Comparison of ENCODE assay signal across 8 mouse cellular contexts in the genomic region with DNA sequence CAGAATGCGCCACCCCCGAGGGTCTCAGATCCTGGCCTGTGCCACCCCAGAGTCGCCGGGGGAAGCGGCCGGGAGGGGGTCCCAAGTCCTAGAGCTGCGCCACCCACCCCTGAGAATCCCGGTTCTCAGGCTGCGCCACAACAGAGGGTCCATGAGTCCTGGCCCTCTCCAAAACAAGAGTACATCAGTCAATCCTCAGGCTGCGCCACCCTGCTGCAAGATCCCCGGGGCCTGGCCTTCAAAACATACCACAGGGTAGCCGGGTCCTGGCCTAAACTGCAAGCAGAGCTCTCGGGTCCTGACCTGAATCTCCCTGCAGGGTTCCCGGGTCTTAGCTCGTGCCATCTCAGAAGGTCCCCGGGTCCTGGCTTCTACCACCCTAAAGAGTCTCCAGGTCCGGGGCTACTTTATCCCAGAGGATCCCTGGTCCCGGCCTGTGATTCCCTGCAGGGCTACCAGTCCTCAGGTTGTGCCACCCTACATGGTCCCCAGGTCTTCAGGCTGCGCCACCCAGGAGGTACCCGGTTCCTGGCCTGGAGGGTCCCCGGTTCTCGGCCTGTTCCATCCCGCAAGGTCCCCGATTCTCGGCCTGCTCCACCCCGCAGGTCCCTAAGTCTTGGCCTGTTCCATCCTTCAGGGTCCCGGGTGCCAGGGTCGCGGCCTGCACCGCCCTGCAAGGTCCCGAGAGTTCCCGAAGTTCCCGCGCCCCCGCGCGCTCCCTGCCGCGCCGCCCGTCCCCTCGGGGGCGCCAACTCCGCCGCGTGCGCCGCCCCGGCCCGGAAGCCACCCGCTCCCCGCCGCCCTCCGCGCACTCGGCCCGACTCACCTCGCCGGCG. TPM values are rescaled to one million over a fixed set of nuclear protein-coding genes. Genes with fewer than 3 reads are reported as not detected.
DNase-seq lines count a peak whose midpoint lies in the region; ATAC-seq and TF ChIP-seq lines count a peak whose summit lies in the region.

No protein-coding gene starts in this region.

- peak overlapping the region; percentile 94 for H3K27ac ChIP-seq in hindbrain, postnatal 0 days
- peak overlapping the region; percentile 93 for H3K27ac ChIP-seq in limb, embryonic 12.5 days
- peak overlapping the region; percentile 91 for H3K27ac ChIP-seq in midbrain, embryonic 15.5 days

- H3K9me3 ChIP-seq in megakaryocyte, embryonic 14.5 days = no peaks in the 10 kb centered on the region
- H3K9me3 ChIP-seq in hindbrain, postnatal 0 days (ENCODE audit: low read length) = no peaks in the 10 kb centered on the region
- H3K9me3 ChIP-seq in limb, embryonic 12.5 days = no peaks in the 10 kb centered on the region
- H3K9me3 ChIP-seq in midbrain, embryonic 15.5 days = no peaks in the 10 kb centered on the region

- H3K27me3 ChIP-seq in megakaryocyte, embryonic 14.5 days (replicated peaks) = peaks cover 74% of the 10 kb centered on the region
- no peaks in the 10 kb centered on the region for H3K27me3 ChIP-seq in hindbrain, postnatal 0 days (ENCODE audit: insufficient read depth, low read length)
- H3K27me3 ChIP-seq in limb, embryonic 12.5 days = no peaks in the 10 kb centered on the region
- no peaks in the 10 kb centered on the region for H3K27me3 ChIP-seq in midbrain, embryonic 15.5 days (replicated peaks)

- TF ChIP-seq CTCF in hindbrain, postnatal 0 days (IDR thresholded peaks at IDR 0.05; ENCODE audit: low read depth) = peak; percentile 1; the same call in 1 of the 2 replicates

- H3K9ac ChIP-seq in hindbrain, postnatal 0 days (replicated peaks; ENCODE audit: low read length) = peak overlapping the region; percentile 92
- H3K9ac ChIP-seq in limb, embryonic 12.5 days (replicated peaks) = peak overlapping the region; percentile 94
- H3K9ac ChIP-seq in midbrain, embryonic 15.5 days = peak overlapping the region; percentile 79

- ATAC-seq in megakaryocyte, adult 5-6 weeks (ENCODE audit: poor library complexity, severe bottlenecking) = no peak
- peak; percentile 22 for ATAC-seq in hindbrain, postnatal 0 days
- peak; percentile 30 for ATAC-seq in limb, embryonic 12.5 days (ENCODE audit: insufficient number of reproducible peaks, insufficient read depth, low FRiP score, low TSS enrichment, low read depth)
- ATAC-seq in midbrain, embryonic 15.5 days (replicated peaks) = peak; percentile 40

- H3K4me3 ChIP-seq in megakaryocyte, embryonic 14.5 days (replicated peaks) = peak overlapping the region; percentile 94
- H3K4me3 ChIP-seq in hindbrain, postnatal 0 days (ENCODE audit: low read length) = peak overlapping the region; percentile 90
- peak overlapping the region; percentile 94 for H3K4me3 ChIP-seq in limb, embryonic 12.5 days (replicated peaks)
- peak overlapping the region; percentile 52 for H3K4me3 ChIP-seq in midbrain, embryonic 15.5 days

- DNase-seq in cerebellum, postnatal 14 days = peak; percentile 67 to 75
- peak; percentile 47 to 64 for DNase-seq in gastrocnemius, adult 8-10 months (ENCODE audit: low spot score in 2 of 2)
- DNase-seq in hindbrain, postnatal 0 days (ENCODE audit: low spot score) = peak; percentile 56
- peak; percentile 50 to 80 for DNase-seq in spleen, postnatal 4 days (ENCODE audit: low spot score in 2 of 2)

- WGBS in hindbrain, postnatal 0 days = under 1% methylated on average over 59 of the region's 60 CpGs
- WGBS in limb, embryonic 12.5 days = 1% methylated on average over 60 of the region's 60 CpGs
- under 1% methylated on average over 60 of the region's 60 CpGs for WGBS in midbrain, embryonic 15.5 days

- H3K4me1 ChIP-seq in megakaryocyte, embryonic 14.5 days = peaks cover 72% of the 10 kb centered on the region
- peaks cover 28% of the 10 kb centered on the region for H3K4me1 ChIP-seq in hindbrain, postnatal 0 days (ENCODE audit: insufficient read depth, low read length)
- peaks cover 54% of the 10 kb centered on the region for H3K4me1 ChIP-seq in limb, embryonic 12.5 days (replicated peaks)
- H3K4me1 ChIP-seq in midbrain, embryonic 15.5 days = peaks cover 49% of the 10 kb centered on the region

- H3K4me2 ChIP-seq in hindbrain, postnatal 0 days (ENCODE audit: low read depth, low read length) = peak overlapping the region; percentile 74
- H3K4me2 ChIP-seq in limb, embryonic 12.5 days = peak overlapping the region; percentile 92
- H3K4me2 ChIP-seq in midbrain, embryonic 15.5 days = peak overlapping the region; percentile 91

- H3K36me3 ChIP-seq in megakaryocyte, embryonic 14.5 days (replicated peaks; ENCODE audit: low read length) = no peaks in the 10 kb centered on the region
- no peaks in the 10 kb centered on the region for H3K36me3 ChIP-seq in hindbrain, postnatal 0 days (ENCODE audit: insufficient read depth, low read length)
- no peaks in the 10 kb centered on the region for H3K36me3 ChIP-seq in limb, embryonic 12.5 days
- H3K36me3 ChIP-seq in midbrain, embryonic 15.5 days (replicated peaks) = no peaks in the 10 kb centered on the region

RNA-seq across cellular contexts. Expression of a gene that starts 0.6 kb away (rescaled TPM):
- polyA plus RNA-seq in megakaryocyte, embryonic 14.5 days (2012; ENCODE audit: insufficient read depth, low replicate concordance) = 103 and 109 TPM in 2 replicates
- total RNA-seq in megakaryocyte, adult 5-6 weeks (2015) = 87.7 and 107 TPM in 2 replicates
- 15.0 and 21.5 TPM in 2 replicates for total RNA-seq in megakaryocyte, adult 5-6 weeks (2017)
- total RNA-seq in gastrocnemius, adult 8-10 months (2022) = 100 to 1,000 TPM in 1 of 4 experiments, 10 to 100 TPM in 3; 93.5 to 117 (median 97.9) TPM
- 35.4 and 37.5 TPM in 2 replicates for total RNA-seq in hindbrain, postnatal 0 days (2014; rRNA removed)
- polyA plus RNA-seq in hindbrain, postnatal 0 days (2015; fragmentation: Nextera tagmentation; extraction: Ambion mirVana) = 20.9 and 22.7 TPM in 2 replicates
- polyA plus RNA-seq in limb, embryonic 12.5 days (2016; fragmentation: Nextera tagmentation; extraction: Ambion mirVana) = 27.2 and 29.4 TPM in 2 replicates
- 25.6 and 27.6 TPM in 2 replicates for polyA plus RNA-seq in midbrain, embryonic 15.5 days (2015; fragmentation: Nextera tagmentation; extraction: Ambion mirVana)
